Mouse (Mus musculus): ENCODE results near the gene Ano6.
A peak's percentile ranks its signal among the peaks of the same experiment; 100 is the strongest.

Ano6 gene

GRCm38 (mm10) chr15:95974021-95974597 is 183.5 kb downstream of the Ano6 start:
- DNase-seq (ENCODE audit: low spot score in 2 of 2) = no peak

- no peak for DNase-seq (ENCODE audit: low spot score in 2 of 2)
These were observed 185.7 kb downstream of the Ano6 start for GRCm38 (mm10) chr15:95976156-95976876.

DNA sequence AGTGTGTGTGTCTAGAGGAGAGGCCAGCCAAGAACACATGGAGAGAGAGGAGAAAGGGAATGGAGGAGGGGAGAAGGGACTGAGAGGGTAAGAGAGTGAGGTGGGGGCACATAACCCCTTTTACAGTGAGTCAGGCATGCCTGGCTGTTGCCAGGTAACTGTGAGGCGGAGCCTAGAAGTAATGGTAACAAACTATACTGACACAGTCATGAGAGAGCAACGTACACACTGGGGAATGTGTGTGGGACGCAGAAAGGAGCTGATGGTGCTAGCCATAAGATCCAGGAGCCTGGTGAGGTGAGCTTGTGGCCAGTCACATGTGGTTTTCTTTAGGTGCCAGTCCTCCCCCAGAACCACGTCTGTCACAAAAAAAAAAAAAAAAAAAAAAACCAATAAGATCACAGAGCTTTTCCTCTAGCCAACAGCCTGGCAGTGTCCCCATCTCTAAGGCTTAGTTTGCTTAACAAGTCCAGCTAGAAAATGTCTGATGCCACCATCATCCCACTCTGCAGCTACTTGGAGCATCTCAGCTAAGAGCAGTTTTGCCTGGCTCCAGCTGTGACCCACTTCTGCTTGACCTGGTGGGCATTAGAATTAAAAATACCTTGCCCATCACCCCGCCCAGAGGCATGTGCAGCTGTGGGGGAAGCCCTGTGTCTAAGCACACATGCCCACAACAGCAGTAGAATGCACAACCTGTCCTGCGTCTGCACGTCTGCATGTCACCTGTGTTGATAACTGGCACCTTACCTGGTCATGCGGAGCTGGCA is 186.7 kb downstream of the Ano6 start:
- DNase-seq (ENCODE audit: low spot score in 2 of 2) = peak in 1 of 2 experiments; percentile 19

GRCm38 (mm10) chr15:95977939-95978252 is 187.3 kb downstream of the Ano6 start:
- DNase-seq (ENCODE audit: low spot score in 2 of 2) = no peak

DNA sequence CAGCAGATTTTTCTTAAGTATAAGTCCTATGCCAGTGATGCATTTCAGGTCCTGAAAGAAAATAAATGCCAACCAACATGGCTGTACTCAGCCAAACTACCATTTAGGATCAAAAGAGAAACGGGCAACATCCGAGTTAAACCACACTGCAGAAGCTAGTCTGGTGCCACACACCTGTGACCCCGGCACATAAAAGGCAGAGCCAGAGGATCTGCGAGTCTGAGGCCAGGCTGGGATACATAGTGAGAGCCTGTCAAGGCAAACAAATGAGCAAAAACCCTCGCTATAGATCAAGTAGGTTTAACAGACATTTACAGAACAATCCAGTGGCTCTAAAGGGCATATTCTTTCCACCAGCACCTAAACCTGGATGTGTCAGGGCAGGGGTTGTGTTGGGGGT is 190.0 kb downstream of the Ano6 start:
- DNase-seq (ENCODE audit: low spot score in 2 of 2) = no peak

DNA sequence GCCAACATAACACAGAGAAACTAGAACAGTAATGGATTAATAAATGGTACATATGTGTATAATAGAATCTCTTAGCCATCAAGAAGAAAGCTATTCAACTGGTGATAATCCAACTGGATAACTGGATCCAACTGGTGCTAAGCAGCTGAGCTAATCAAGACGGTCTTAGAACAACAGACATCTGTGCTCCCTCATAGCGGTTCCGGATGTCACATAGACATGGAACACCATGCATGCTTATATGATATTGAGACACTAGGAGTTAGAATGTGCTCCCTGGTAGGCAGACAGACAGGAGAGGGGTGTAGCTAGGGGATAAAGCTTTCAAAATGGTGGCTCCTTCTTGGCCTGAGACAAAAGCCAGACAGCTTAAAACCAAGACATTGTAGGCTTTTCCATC is 197.3 kb downstream of the Ano6 start:
- no peak for DNase-seq (ENCODE audit: low spot score in 2 of 2)

GRCm38 (mm10) chr15:95989496-95990124 is 199.0 kb downstream of the Ano6 start:
- DNase-seq (ENCODE audit: low spot score in 2 of 2) = no peak

DNA sequence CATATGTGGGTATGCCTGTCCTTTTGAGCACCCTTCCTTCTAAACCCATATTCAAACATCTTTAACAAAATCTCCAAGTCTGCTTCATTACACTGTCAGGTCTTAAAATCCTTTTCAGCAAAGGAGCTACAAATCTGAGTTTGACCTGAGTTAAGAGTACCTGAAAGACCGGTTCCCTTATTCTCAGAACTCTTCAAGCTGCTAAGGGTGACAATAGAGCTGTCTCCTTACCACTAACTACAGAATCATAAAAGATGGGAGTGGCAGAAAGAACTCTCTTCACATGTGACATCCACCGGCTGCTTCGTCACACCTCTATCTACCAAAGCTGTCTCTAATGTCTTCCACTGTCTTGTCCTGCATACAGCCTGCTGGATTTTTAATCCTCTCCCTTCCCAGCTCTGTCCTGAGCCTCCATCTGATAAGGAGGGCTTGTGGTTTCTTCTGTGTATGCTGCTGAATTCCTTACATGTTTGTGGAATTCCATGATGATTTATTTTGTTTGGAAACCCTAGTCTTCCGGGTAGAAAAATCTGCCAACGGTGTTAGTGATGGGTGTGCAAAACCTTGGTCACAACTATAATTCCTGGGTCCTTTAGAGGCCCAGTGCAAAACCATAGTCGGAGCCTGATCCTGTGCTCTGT is 212.4 kb downstream of the Ano6 start:
- no peak for DNase-seq (ENCODE audit: low spot score in 2 of 2)

DNA sequence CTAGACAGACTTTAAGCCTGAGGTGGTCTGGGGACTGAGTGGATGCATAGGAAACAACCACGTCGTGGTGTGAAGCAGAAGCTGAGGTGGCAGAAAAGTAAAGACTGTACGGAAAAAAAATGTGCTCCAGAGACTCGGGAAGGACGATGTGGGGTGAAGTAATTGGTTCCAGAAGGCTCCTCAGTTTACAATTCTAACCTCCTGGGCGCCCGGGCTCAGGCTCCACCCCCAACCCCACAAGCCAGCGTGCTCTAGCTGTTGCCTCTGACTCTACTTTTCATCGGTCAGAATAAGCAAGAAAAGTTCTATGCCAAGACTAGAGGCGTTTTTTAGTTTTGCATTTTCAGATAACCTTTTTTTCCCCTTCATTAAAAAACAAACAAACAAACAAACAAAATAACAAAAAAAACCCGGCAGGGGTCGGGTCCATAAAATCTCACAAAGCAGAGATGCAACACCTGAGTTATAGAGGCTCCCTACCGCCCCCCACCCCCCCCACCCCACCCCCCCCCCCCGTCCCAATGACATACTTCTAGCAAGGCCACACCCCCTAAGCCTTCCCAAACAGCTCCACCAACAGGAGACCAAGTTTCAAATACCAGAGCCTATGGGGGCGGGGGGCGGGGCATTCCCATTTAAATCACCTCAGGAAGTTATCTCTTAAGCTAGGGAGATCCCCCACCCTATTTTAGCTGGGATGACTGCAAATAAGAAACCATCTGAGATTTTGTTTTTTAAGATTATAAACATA is 221.2 kb downstream of the Ano6 start:
- DNase-seq (ENCODE audit: low spot score in 2 of 2) = no peak

DNA sequence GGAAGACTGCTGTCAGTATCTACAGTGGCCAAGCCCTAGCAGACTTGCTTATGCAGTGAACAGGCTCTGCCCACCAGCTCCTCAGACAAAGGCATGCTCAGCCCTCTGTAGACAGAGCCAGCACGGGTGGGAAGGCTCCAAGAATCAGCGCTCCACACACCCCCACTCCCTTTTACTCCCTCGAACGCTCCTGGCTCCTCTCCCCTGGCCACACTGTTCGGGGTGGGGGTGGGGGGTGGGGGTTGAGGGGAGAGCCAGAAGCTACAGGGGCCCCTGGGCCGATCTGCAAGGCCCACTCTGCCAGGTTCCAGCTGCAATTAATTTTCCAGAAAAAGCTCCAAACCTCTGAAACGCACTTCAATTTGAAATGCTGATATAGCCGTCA is 221.7 kb downstream of the Ano6 start:
- no peak for DNase-seq (ENCODE audit: low spot score in 2 of 2)

GRCm38 (mm10) chr15:96014501-96014900 is 223.9 kb downstream of the Ano6 start:
- DNase-seq (ENCODE audit: low spot score in 2 of 2) = no peak

- DNase-seq (ENCODE audit: low spot score in 2 of 2) = no peak
These were observed 229.8 kb downstream of the Ano6 start for GRCm38 (mm10) chr15:96020465-96020864.

GRCm38 (mm10) chr15:96021506-96021905 is 230.9 kb downstream of the Ano6 start:
- no peak for DNase-seq (ENCODE audit: low spot score in 2 of 2)
